Mouse (Mus musculus): Measurements from ENCODE around the gene Cdipt.
A peak's percentile ranks its signal among the peaks of the same experiment; 100 is the strongest.

The Cdipt gene

GRCm38 (mm10) chr7:126975893-126975949, at the start of gene Cdipt:
Gene Cdipt, plus strand, starts transcription at chr7:126975914.
- DNase-seq (ENCODE audit: low spot score in 2 of 2): no peak

GRCm38 (mm10) chr7:126926299-126926698, 49.4 kb upstream of the Cdipt start:
- no peak for DNase-seq (ENCODE audit: low spot score in 2 of 2)

GRCm38 (mm10) chr7:126928384-126929037, 47.2 kb upstream of the Cdipt start, which contains the start of gene Kctd13:
Gene Kctd13, plus strand, starts transcription at chr7:126928879.
- peak; percentile 68 to 77 for DNase-seq (ENCODE audit: low spot score in 2 of 2)

- DNase-seq (ENCODE audit: low spot score in 2 of 2): no peak
Observed at GRCm38 (mm10) chr7:126929046-126929445, 46.7 kb upstream of the Cdipt start.

GRCm38 (mm10) chr7:126932652-126933051, 43.1 kb upstream of the Cdipt start:
- no peak for DNase-seq (ENCODE audit: low spot score in 2 of 2)

GRCm38 (mm10) chr7:126941171-126941570, 34.5 kb upstream of the Cdipt start:
- no peak for DNase-seq (ENCODE audit: low spot score in 2 of 2)

- DNase-seq (ENCODE audit: low spot score in 2 of 2): no peak
Observed at GRCm38 (mm10) chr7:126941801-126942200, 33.9 kb upstream of the Cdipt start.

- DNase-seq (ENCODE audit: low spot score in 2 of 2): no peak
Observed at GRCm38 (mm10) chr7:126946530-126946929, 29.2 kb upstream of the Cdipt start.

- no peak for DNase-seq (ENCODE audit: low spot score in 2 of 2)
Observed at GRCm38 (mm10) chr7:126948626-126949025, 27.1 kb upstream of the Cdipt start.

GRCm38 (mm10) chr7:126949403-126949792, 26.3 kb upstream of the Cdipt start, which contains the start of gene Asphd1:
Gene Asphd1, minus strand, starts transcription at chr7:126949582.
- DNase-seq (ENCODE audit: low spot score in 2 of 2): peak; percentile 46 to 48

- DNase-seq (ENCODE audit: low spot score in 2 of 2): peak; percentile 70 to 72
Observed at GRCm38 (mm10) chr7:126949793-126950646, 25.7 kb upstream of the Cdipt start, which contains the start of gene Sez6l2. Gene Sez6l2, plus strand, starts transcription at chr7:126950563.

GRCm38 (mm10) chr7:126950647-126951615, 24.8 kb upstream of the Cdipt start:
- no peak for DNase-seq (ENCODE audit: low spot score in 2 of 2)

- no peak for DNase-seq (ENCODE audit: low spot score in 2 of 2)
Observed at GRCm38 (mm10) chr7:126951741-126952140, 24.0 kb upstream of the Cdipt start.

GRCm38 (mm10) chr7:126952646-126953045, 23.1 kb upstream of the Cdipt start:
- no peak for DNase-seq (ENCODE audit: low spot score in 2 of 2)

- no peak for DNase-seq (ENCODE audit: low spot score in 2 of 2)
Observed at GRCm38 (mm10) chr7:126955125-126955524, 20.6 kb upstream of the Cdipt start.

- DNase-seq (ENCODE audit: low spot score in 2 of 2): no peak
Observed at GRCm38 (mm10) chr7:126959780-126960179, 15.9 kb upstream of the Cdipt start.

GRCm38 (mm10) chr7:126961095-126961494, 14.6 kb upstream of the Cdipt start:
- no peak for DNase-seq (ENCODE audit: low spot score in 2 of 2)

GRCm38 (mm10) chr7:126961965-126962364, 13.7 kb upstream of the Cdipt start:
- DNase-seq (ENCODE audit: low spot score in 2 of 2): no peak

GRCm38 (mm10) chr7:126963548-126964286, 12.0 kb upstream of the Cdipt start:
- no peak for DNase-seq (ENCODE audit: low spot score in 2 of 2)

- DNase-seq (ENCODE audit: low spot score in 2 of 2): no peak
Observed at GRCm38 (mm10) chr7:126965568-126965967, 10.1 kb upstream of the Cdipt start.

GRCm38 (mm10) chr7:126967361-126967760, 8.4 kb upstream of the Cdipt start:
- no peak for DNase-seq (ENCODE audit: low spot score in 2 of 2)

GRCm38 (mm10) chr7:126975493-126975892, 221 bp upstream of the Cdipt start:
- DNase-seq (ENCODE audit: low spot score in 2 of 2): no peak
